Mouse (Mus musculus): ENCODE measurements at regions not wholly inside any gene's neighbourhood (a gene's known extent, or its start where the extent isn't known, plus 50 kb on each side); places are given as distances from the start of the nearest gene placed in this dataset.

DNA sequence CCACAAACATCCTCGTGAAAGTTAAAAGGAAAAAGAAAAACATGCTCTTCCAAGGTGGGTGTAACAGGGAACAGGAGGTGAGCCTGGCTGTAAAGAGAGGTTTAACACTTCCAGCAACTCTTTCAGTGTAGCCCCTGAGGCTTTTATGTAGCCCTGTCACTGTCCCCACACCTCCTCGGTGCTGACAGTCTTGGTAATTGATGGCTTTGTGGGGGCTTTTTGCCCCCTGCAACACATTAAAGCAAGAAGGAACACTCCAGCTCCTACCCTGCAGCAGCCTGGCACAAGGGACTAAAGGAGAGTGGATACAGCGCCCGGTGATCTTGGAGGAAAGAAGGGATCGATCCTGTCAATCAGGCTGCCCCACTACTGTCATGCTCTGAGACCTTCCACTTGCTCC, 181.8 kb downstream of the Fam169b start:
- no peak for TF ChIP-seq CTCF (IDR thresholded peaks at IDR 0.05; ENCODE audit: extremely low read depth, insufficient read depth, insufficient read length, insufficient replicate concordance)
- TF ChIP-seq POLR2A (IDR thresholded peaks at IDR 0.05; ENCODE audit: low read depth, low read length) = no peak
